Mouse (Mus musculus) embryonic facial prominence, embryonic 14.5 days (tissue): Measurements from ENCODE around the gene Sdk2. TPM values are rescaled to one million over a fixed set of nuclear protein-coding genes. Genes with fewer than 3 reads are reported as not detected.

Experiments used
- ATAC-seq: fragments of 200-750 bp; cut with Nextera tagmentation; 2 replicates; pipeline ENCODE4 v1.8.0; 2017; ENCODE audit warnings: low read depth, moderate number of reproducible peaks, moderate TSS enrichment
- DNase-seq: peaks from one replicate; pipeline ENCODE4 v3.0.0-alpha.2; 2015; ENCODE audit warnings: low spot score
- H3K27ac ChIP-seq: fragments of 300-500 bp; sonication (generic); replicated peaks from 2 replicates; pipeline ENCODE4 v1.5.1; 2014; ENCODE audit warnings: low read depth, mild to moderate bottlenecking, low read length, moderate library complexity
- H3K27me3 ChIP-seq: fragments of 300-500 bp; sonication (generic); replicated peaks from 2 replicates; pipeline ENCODE4 v1.6.1; 2014; ENCODE audit warnings: low read length; ENCODE audit not compliant: control insufficient read depth, insufficient read depth
- H3K36me3 ChIP-seq: fragments of 300-500 bp; sonication (generic); 2 replicates; pipeline ENCODE4 v1.6.1; 2014; ENCODE audit warnings: low read length, mixed read lengths; ENCODE audit not compliant: control insufficient read depth, insufficient read depth
- H3K4me1 ChIP-seq: fragments of 300-500 bp; sonication (generic); 2 replicates; pipeline ENCODE4 v1.6.1; 2014; ENCODE audit warnings: antibody characterized with exemption, low read length; ENCODE audit not compliant: control insufficient read depth, insufficient read depth
- H3K4me2 ChIP-seq: fragments of 300-500 bp; sonication (generic); 2 replicates; pipeline ENCODE4 v1.6.1; 2014; ENCODE audit warnings: low read depth, mild to moderate bottlenecking, low read length, moderate library complexity, mixed read lengths
- H3K4me3 ChIP-seq: fragments of 300-500 bp; sonication (generic); 2 replicates; pipeline ENCODE4 v1.5.1; 2014; ENCODE audit warnings: low read depth, mild to moderate bottlenecking, low read length
- H3K9ac ChIP-seq: fragments of 300-500 bp; sonication (generic); 2 replicates; pipeline ENCODE4 v1.6.1; 2014; ENCODE audit warnings: low read depth, mild to moderate bottlenecking, low read length, moderate library complexity, mixed read lengths
- H3K9me3 ChIP-seq: fragments of 300-500 bp; sonication (generic); 2 replicates; pipeline ENCODE4 v1.6.1; 2016; ENCODE audit warnings: low read length; ENCODE audit not compliant: control insufficient read depth
- WGBS: fragments of 180-500 bp; shearing (Covaris S2); extraction: QIAGEN DNeasy Blood & Tissue Kit; methylation state at CpG from one replicate; pipeline ENCODE4 v1.1.7; 2014; 5-methylcytosine and 5-hydroxymethylcytosine counted together
- polyA plus RNA-seq: library from polyadenylated mRNA; unstranded; fragments of >200 nt; fragmentation: Nextera tagmentation; extraction: Ambion mirVana; gene quantifications from 2 replicates; pipeline ENCODE4 v1.2.1, GENCODE M21; 2014

Sdk2 gene
- polyA plus RNA-seq, 1 experiment from 2014 or later: 6.3 TPM

GRCm38 (mm10) chr11:114071998-114072397 is 5.2 kb upstream of the Sdk2 start:
- 25% methylated on average over 8 of the region's 8 CpGs for WGBS

GRCm38 (mm10) chr11:114070881-114071280 is 4.0 kb upstream of the Sdk2 start:
- H3K36me3 ChIP-seq: no peaks in the 10 kb centered on the region
- H3K4me3 ChIP-seq: no peak overlapping the region
- ATAC-seq: no peak
- no peak for DNase-seq
- no peak overlapping the region for H3K27ac ChIP-seq
- no peak overlapping the region for H3K4me2 ChIP-seq
- 68% methylated on average over 6 of the region's 6 CpGs for WGBS
- H3K9me3 ChIP-seq: peaks cover 5% of the 10 kb centered on the region
- H3K4me1 ChIP-seq: peaks cover 12% of the 10 kb centered on the region; the same call in 1 of the 2 replicates
- H3K9ac ChIP-seq: no peak overlapping the region
- H3K27me3 ChIP-seq: no peaks in the 10 kb centered on the region

More at GRCm38 (mm10) chr11:114071998-114072397, 5.2 kb upstream of the Sdk2 start:
- Histone ChIP-seq H3K9me3 (peaks cover 9% of the 10 kb centered on the region), H3K27ac (no peak overlapping the region), H3K4me2 (no peak overlapping the region), H3K27me3 (no peaks in the 10 kb centered on the region), H3K4me3 (no peak overlapping the region), H3K9ac (no peak overlapping the region), H3K4me1 (peaks cover 12% of the 10 kb centered on the region; the same call in 1 of the 2 replicates), H3K36me3 (no peaks in the 10 kb centered on the region)
- ATAC-seq: no peak
- peak; percentile 72 for DNase-seq

- no peaks in the 10 kb centered on the region for H3K27me3 ChIP-seq
These were observed 3.3 kb upstream of the Sdk2 start for GRCm38 (mm10) chr11:114070131-114070530.

GRCm38 (mm10) chr11:114068390-114068789 is 1.5 kb upstream of the Sdk2 start:
- peak; percentile 93 for DNase-seq
- H3K4me3 ChIP-seq: no peak overlapping the region
- peaks cover 11% of the 10 kb centered on the region; the same call in 1 of the 2 replicates for H3K27me3 ChIP-seq
- H3K4me2 ChIP-seq: peak overlapping the region; percentile 98
- peak overlapping the region; percentile 86; the same call in 1 of the 2 replicates for H3K27ac ChIP-seq
- 4% methylated on average over 5 of the region's 5 CpGs for WGBS
- ATAC-seq: peak; percentile 58
- peaks cover 27% of the 10 kb centered on the region for H3K4me1 ChIP-seq
- no peaks in the 10 kb centered on the region for H3K36me3 ChIP-seq
- H3K9me3 ChIP-seq: no peaks in the 10 kb centered on the region
- peak overlapping the region; percentile 47 for H3K9ac ChIP-seq

More at GRCm38 (mm10) chr11:114070131-114070530, 3.3 kb upstream of the Sdk2 start:
- H3K9ac ChIP-seq: no peak overlapping the region
- no peaks in the 10 kb centered on the region for H3K36me3 ChIP-seq
- H3K4me2 ChIP-seq: no peak overlapping the region
- WGBS: 58% methylated on average over 8 of the region's 8 CpGs
- peaks cover 15% of the 10 kb centered on the region for H3K4me1 ChIP-seq
- ATAC-seq (no peak), DNase-seq (no peak)
- H3K9me3 ChIP-seq: no peaks in the 10 kb centered on the region
- H3K27ac ChIP-seq: no peak overlapping the region
- no peak overlapping the region for H3K4me3 ChIP-seq

GRCm38 (mm10) chr11:114066098-114066950 is 522 bp downstream of the Sdk2 start:
- Histone ChIP-seq H3K4me1 (peaks cover 33% of the 10 kb centered on the region), H3K9ac (peak overlapping the region; percentile 81), H3K27ac (peak overlapping the region; percentile 86), H3K36me3 (no peaks in the 10 kb centered on the region), H3K9me3 (no peaks in the 10 kb centered on the region), H3K27me3 (peaks cover 11% of the 10 kb centered on the region; the same call in 1 of the 2 replicates), H3K4me3 (peak overlapping the region; percentile 71), H3K4me2 (peak overlapping the region; percentile 98)
- peak; percentile 81 for DNase-seq
- under 1% methylated on average over 48 of the region's 90 CpGs for WGBS
- peak; percentile 30 for ATAC-seq

- Histone ChIP-seq H3K9me3 (no peaks in the 10 kb centered on the region), H3K36me3 (no peaks in the 10 kb centered on the region), H3K4me1 (peaks cover 37% of the 10 kb centered on the region), H3K9ac (peak overlapping the region; percentile 81), H3K4me2 (peak overlapping the region; percentile 98), H3K4me3 (peak overlapping the region; percentile 71), H3K27ac (no peak overlapping the region), H3K27me3 (peaks cover 11% of the 10 kb centered on the region; the same call in 1 of the 2 replicates)
- WGBS: 0% methylated on average over 19 of the region's 19 CpGs
- ATAC-seq: no peak
- no peak for DNase-seq
These were observed 1.2 kb downstream of the Sdk2 start for GRCm38 (mm10) chr11:114065596-114065995.

GRCm38 (mm10) chr11:114064871-114065388 is 1.9 kb downstream of the Sdk2 start:
- DNase-seq: no peak
- peak overlapping the region; percentile 81 for H3K9ac ChIP-seq
- ATAC-seq: no peak
- no peaks in the 10 kb centered on the region for H3K9me3 ChIP-seq
- peaks cover 11% of the 10 kb centered on the region; the same call in 1 of the 2 replicates for H3K27me3 ChIP-seq
- 3% methylated on average over 23 of the region's 32 CpGs for WGBS
- peaks cover 37% of the 10 kb centered on the region for H3K4me1 ChIP-seq
- H3K27ac ChIP-seq: no peak overlapping the region
- no peaks in the 10 kb centered on the region for H3K36me3 ChIP-seq
- H3K4me3 ChIP-seq: peak overlapping the region; percentile 71
- peak overlapping the region; percentile 98 for H3K4me2 ChIP-seq

GRCm38 (mm10) chr11:114061946-114062345 is 4.9 kb downstream of the Sdk2 start:
- Histone ChIP-seq H3K36me3 (no peaks in the 10 kb centered on the region), H3K27me3 (peaks cover 11% of the 10 kb centered on the region; the same call in 1 of the 2 replicates), H3K27ac (no peak overlapping the region), H3K4me2 (0 out of 2 replicates have a peak overlapping the region, but pooled peaks have one; percentile 9), H3K9me3 (no peaks in the 10 kb centered on the region), H3K4me1 (peaks cover 26% of the 10 kb centered on the region), H3K9ac (no peak overlapping the region), H3K4me3 (no peak overlapping the region)
- 41% methylated on average over 7 of the region's 7 CpGs for WGBS
- no peak for DNase-seq
- ATAC-seq: no peak
